Mouse (Mus musculus): Measurements from ENCODE around the gene 4933402N03Rik. TPM values are rescaled to one million over a fixed set of nuclear protein-coding genes. Genes with fewer than 3 reads are reported as not detected.

The 4933402N03Rik gene
- polyA plus RNA-seq (2012; rRNA removed) = not detected in 2 replicates

GRCm38 (mm10) chr7:131146214-131146613, at the start of gene 4933402N03Rik:
Gene 4933402N03Rik, minus strand, starts transcription at chr7:131146314.
- no peak within 1 kb of the TSS for H3K4me3 ChIP-seq (ENCODE audit: insufficient read depth, low read depth, low read length)
- WGBS = 80% methylated on average over 2 of the region's 2 CpGs
- no peak for DNase-seq
- H3K27me3 ChIP-seq (replicated peaks; ENCODE audit: control insufficient read depth, insufficient read depth, low read length) = no peaks in the 10 kb centered on the region
- no peak within 1 kb of the TSS for H3K27ac ChIP-seq (ENCODE audit: insufficient read depth, low read depth, low read length)
- H3K4me1 ChIP-seq (ENCODE audit: control insufficient read depth, insufficient read depth, low read length) = no peaks in the 10 kb centered on the region
- H3K36me3 ChIP-seq (ENCODE audit: control insufficient read depth, insufficient read depth, low read length) = no peaks in the 10 kb centered on the region
- no peak for TF ChIP-seq POLR2A (IDR thresholded peaks at IDR 0.05; ENCODE audit: low read depth, low read length)
- TF ChIP-seq CTCF (conservative IDR thresholded peaks at IDR 0.05; ENCODE audit: insufficient read depth, insufficient read length, low read depth, low read length) = no peak

- TF ChIP-seq CTCF (conservative IDR thresholded peaks at IDR 0.05; ENCODE audit: insufficient read depth, insufficient read length, low read depth, low read length) (no peak), POLR2A (IDR thresholded peaks at IDR 0.05; ENCODE audit: low read depth, low read length) (no peak)
- Histone ChIP-seq H3K27ac (ENCODE audit: insufficient read depth, low read depth, low read length) (no peak overlapping the region), H3K36me3 (ENCODE audit: control insufficient read depth, insufficient read depth, low read length) (no peaks in the 10 kb centered on the region), H3K4me1 (ENCODE audit: control insufficient read depth, insufficient read depth, low read length) (no peaks in the 10 kb centered on the region), H3K4me3 (ENCODE audit: insufficient read depth, low read depth, low read length) (no peak overlapping the region), H3K27me3 (replicated peaks; ENCODE audit: control insufficient read depth, insufficient read depth, low read length) (no peaks in the 10 kb centered on the region)
- whole genome bisulfite sequencing = 93% methylated on average over 14 of the region's 14 CpGs
- DNase-seq = no peak
Measured at GRCm38 (mm10) chr7:131187996-131188395, 41.9 kb upstream of the 4933402N03Rik start.

GRCm38 (mm10) chr7:131187047-131187446, 40.9 kb upstream of the 4933402N03Rik start:
- WGBS = 27% methylated on average over 8 of the region's 8 CpGs
- no peak for TF ChIP-seq CTCF (conservative IDR thresholded peaks at IDR 0.05; ENCODE audit: insufficient read depth, insufficient read length, low read depth, low read length)
- no peak overlapping the region for H3K4me3 ChIP-seq (ENCODE audit: insufficient read depth, low read depth, low read length)

GRCm38 (mm10) chr7:131184339-131184738, 38.2 kb upstream of the 4933402N03Rik start:
- no peaks in the 10 kb centered on the region for H3K36me3 ChIP-seq (ENCODE audit: control insufficient read depth, insufficient read depth, low read length)
- H3K4me3 ChIP-seq (ENCODE audit: insufficient read depth, low read depth, low read length) = no peak overlapping the region
- no peaks in the 10 kb centered on the region for H3K4me1 ChIP-seq (ENCODE audit: control insufficient read depth, insufficient read depth, low read length)
- 37% methylated on average over 8 of the region's 8 CpGs for WGBS
- H3K27ac ChIP-seq (ENCODE audit: insufficient read depth, low read depth, low read length) = no peak overlapping the region
- DNase-seq = no peak
- no peaks in the 10 kb centered on the region for H3K27me3 ChIP-seq (replicated peaks; ENCODE audit: control insufficient read depth, insufficient read depth, low read length)
- TF ChIP-seq POLR2A (IDR thresholded peaks at IDR 0.05; ENCODE audit: low read depth, low read length) (no peak), CTCF (conservative IDR thresholded peaks at IDR 0.05; ENCODE audit: insufficient read depth, insufficient read length, low read depth, low read length) (no peak)

More at GRCm38 (mm10) chr7:131187047-131187446, 40.9 kb upstream of the 4933402N03Rik start:
- Histone ChIP-seq H3K27me3 (replicated peaks; ENCODE audit: control insufficient read depth, insufficient read depth, low read length) (no peaks in the 10 kb centered on the region), H3K36me3 (ENCODE audit: control insufficient read depth, insufficient read depth, low read length) (no peaks in the 10 kb centered on the region), H3K4me1 (ENCODE audit: control insufficient read depth, insufficient read depth, low read length) (no peaks in the 10 kb centered on the region), H3K27ac (ENCODE audit: insufficient read depth, low read depth, low read length) (no peak overlapping the region)
- no peak for DNase-seq

DNA sequence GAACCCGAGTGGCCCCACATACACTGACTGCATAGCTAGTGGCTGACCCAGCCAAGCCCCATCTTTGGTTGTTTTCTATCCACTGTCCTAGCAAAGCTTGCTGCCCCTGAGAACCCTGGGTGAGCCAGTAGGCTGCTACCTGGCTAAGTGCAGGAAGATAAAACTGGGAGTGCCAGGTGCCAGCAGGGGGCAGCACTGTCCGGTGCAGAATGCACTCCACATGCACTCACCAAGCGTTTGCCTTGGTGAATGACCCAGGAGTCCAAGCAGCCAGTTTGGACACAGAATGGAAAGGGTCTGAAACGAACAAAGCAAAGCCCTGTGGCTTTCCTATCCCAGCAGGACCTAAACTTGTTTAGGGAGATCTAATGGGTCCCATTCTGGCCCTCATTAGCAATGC, 36.6 kb upstream of the 4933402N03Rik start:
- DNase-seq = peak; percentile 8
- Histone ChIP-seq H3K27me3 (replicated peaks; ENCODE audit: control insufficient read depth, insufficient read depth, low read length) (no peaks in the 10 kb centered on the region; the same call in 1 of the 2 replicates), H3K36me3 (ENCODE audit: control insufficient read depth, insufficient read depth, low read length) (no peaks in the 10 kb centered on the region), H3K4me1 (ENCODE audit: control insufficient read depth, insufficient read depth, low read length) (no peaks in the 10 kb centered on the region), H3K27ac (ENCODE audit: insufficient read depth, low read depth, low read length) (no peak overlapping the region), H3K4me3 (ENCODE audit: insufficient read depth, low read depth, low read length) (no peak overlapping the region)
- TF ChIP-seq CTCF (conservative IDR thresholded peaks at IDR 0.05; ENCODE audit: insufficient read depth, insufficient read length, low read depth, low read length) = peak; percentile 72
- no peak for TF ChIP-seq POLR2A (IDR thresholded peaks at IDR 0.05; ENCODE audit: low read depth, low read length)
- WGBS = 38% methylated on average over 4 of the region's 4 CpGs

GRCm38 (mm10) chr7:131174121-131174520, 28.0 kb upstream of the 4933402N03Rik start, which contains the start of gene 5430419D17Rik:
Gene 5430419D17Rik, plus strand, starts transcription at chr7:131174402.
- H3K27ac ChIP-seq (ENCODE audit: insufficient read depth, low read depth, low read length) = no peak within 1 kb of the TSS
- WGBS = 85% methylated on average over 9 of the region's 9 CpGs
- H3K4me1 ChIP-seq (ENCODE audit: control insufficient read depth, insufficient read depth, low read length) = no peaks in the 10 kb centered on the region
- no peaks in the 10 kb centered on the region; the same call in 1 of the 2 replicates for H3K27me3 ChIP-seq (replicated peaks; ENCODE audit: control insufficient read depth, insufficient read depth, low read length)
- no peak within 1 kb of the TSS for H3K4me3 ChIP-seq (ENCODE audit: insufficient read depth, low read depth, low read length)
- TF ChIP-seq CTCF (conservative IDR thresholded peaks at IDR 0.05; ENCODE audit: insufficient read depth, insufficient read length, low read depth, low read length) (no peak), POLR2A (IDR thresholded peaks at IDR 0.05; ENCODE audit: low read depth, low read length) (no peak)
- no peaks in the 10 kb centered on the region for H3K36me3 ChIP-seq (ENCODE audit: control insufficient read depth, insufficient read depth, low read length)
- DNase-seq = no peak

DNA sequence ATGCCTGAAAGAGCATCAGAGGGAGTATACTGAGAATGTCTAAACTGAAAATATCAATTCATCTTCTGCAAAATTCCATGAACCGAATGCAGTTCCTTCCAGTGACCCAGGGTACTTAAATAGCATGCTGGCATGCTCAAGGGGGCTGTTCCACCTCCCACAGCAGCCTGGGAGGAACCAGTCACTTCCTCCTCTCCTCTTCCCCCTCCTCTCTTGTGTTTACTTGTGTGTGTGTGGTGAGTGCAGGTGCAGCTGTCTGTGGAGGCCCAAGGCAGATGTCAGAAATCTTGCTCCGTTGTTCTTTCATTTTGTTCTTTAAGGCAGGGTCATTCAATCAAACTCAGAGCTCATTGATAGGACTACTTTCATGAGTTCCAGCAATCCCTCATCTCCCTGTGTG, 23.0 kb upstream of the 4933402N03Rik start:
- H3K36me3 ChIP-seq (ENCODE audit: control insufficient read depth, insufficient read depth, low read length) = no peaks in the 10 kb centered on the region
- WGBS = 14% methylated on average over 2 of the region's 2 CpGs
- no peak for DNase-seq
- no peaks in the 10 kb centered on the region for H3K27me3 ChIP-seq (replicated peaks; ENCODE audit: control insufficient read depth, insufficient read depth, low read length)
- no peak overlapping the region for H3K27ac ChIP-seq (ENCODE audit: insufficient read depth, low read depth, low read length)
- H3K4me3 ChIP-seq (ENCODE audit: insufficient read depth, low read depth, low read length) = no peak overlapping the region
- H3K4me1 ChIP-seq (ENCODE audit: control insufficient read depth, insufficient read depth, low read length) = no peaks in the 10 kb centered on the region
- TF ChIP-seq POLR2A (IDR thresholded peaks at IDR 0.05; ENCODE audit: low read depth, low read length) (no peak), CTCF (conservative IDR thresholded peaks at IDR 0.05; ENCODE audit: insufficient read depth, insufficient read length, low read depth, low read length) (no peak)
